Mouse (Mus musculus) liver, embryonic 14.5 days (tissue): ENCODE data around the gene Ccdc32. TPM values are rescaled to one million over a fixed set of nuclear protein-coding genes. Genes with fewer than 3 reads are reported as not detected.

Experiments
- ATAC-seq: fragments of 200-750 bp; cut with Nextera tagmentation; 2 replicates; pipeline ENCODE4 v1.8.0; 2017; ENCODE audit warnings: moderate number of reproducible peaks, mild to moderate bottlenecking, moderate library complexity; ENCODE audit not compliant: insufficient read depth
- DNase-seq, 3 experiments: peaks; one replicate each; pipeline ENCODE4 v3.0.0-alpha.2; 2012 to 2013; ENCODE audit warnings: low read depth in 3 of 3, low spot score in 3 of 3
- H3K27ac ChIP-seq: fragments of 300-500 bp; sonication (generic); 2 replicates; pipeline ENCODE4 v1.5.1; 2014; ENCODE audit warnings: moderate library complexity, mild to moderate bottlenecking, control low read depth, inconsistent platforms
- H3K27me3 ChIP-seq: fragments of 300-500 bp; sonication (generic); 2 replicates; pipeline ENCODE4 v1.6.1; 2014; ENCODE audit warnings: mild to moderate bottlenecking, low read length, moderate library complexity; ENCODE audit not compliant: control insufficient read depth, insufficient read depth
- H3K36me3 ChIP-seq: fragments of 300-500 bp; sonication (generic); replicated peaks from 2 replicates; pipeline ENCODE4 v1.6.1; 2014; ENCODE audit warnings: low read depth; ENCODE audit not compliant: control insufficient read depth, insufficient read depth
- H3K4me1 ChIP-seq, 2 experiments: fragments of 200-500 bp in 1 of 2; fragments of 300-500 bp in 1 of 2; sonication (generic) in 1 of 2; replicated peaks; 2 replicates each; pipeline ENCODE4 v1.6.1; 2012 to 2014; ENCODE audit warnings: antibody characterized with exemption in 1 of 2, inconsistent platforms in 1 of 2, low read length in 1 of 2; ENCODE audit not compliant: control insufficient read depth in 2 of 2, insufficient read depth in 2 of 2
- H3K4me2 ChIP-seq: fragments of 300-500 bp; sonication (generic); 2 replicates; pipeline ENCODE4 v1.6.1; 2014; ENCODE audit warnings: low read depth, mild to moderate bottlenecking, control low read depth, moderate library complexity
- H3K4me3 ChIP-seq, 2 experiments: fragments of 200-500 bp in 1 of 2; fragments of 300-500 bp in 1 of 2; sonication (generic) in 1 of 2; 2 replicates each; pipeline ENCODE4 v1.5.1; 2012 to 2014; ENCODE audit warnings: low read depth in 2 of 2, low read length in 2 of 2, mild to moderate bottlenecking in 2 of 2, control low read depth in 1 of 2, inconsistent platforms in 1 of 2, moderate library complexity in 1 of 2; ENCODE audit not compliant: insufficient read depth in 1 of 2
- H3K9ac ChIP-seq: fragments of 300-500 bp; sonication (generic); replicated peaks from 2 replicates; pipeline ENCODE4 v1.6.1; 2014; ENCODE audit warnings: mild to moderate bottlenecking, control low read depth, moderate library complexity
- H3K9me3 ChIP-seq: fragments of 300-500 bp; sonication (generic); 2 replicates; pipeline ENCODE4 v1.6.1; 2016; ENCODE audit warnings: low read length, mixed read lengths; ENCODE audit not compliant: control insufficient read depth
- CTCF ChIP-seq: IDR thresholded peaks from 2 replicates; pipeline ENCODE4 v1.5.1; 2016; ENCODE audit warnings: antibody characterized with exemption, low read depth, control low read depth
- EP300 ChIP-seq: IDR thresholded peaks from 2 replicates; pipeline ENCODE4 v1.6.1; 2016; ENCODE audit warnings: antibody characterized with exemption, low read depth
- WGBS: fragments of 180-500 bp; shearing (Covaris S2); extraction: QIAGEN DNeasy Blood & Tissue Kit; methylation state at CpG from one replicate; pipeline ENCODE4 v1.1.7; 2014; ENCODE audit not compliant: insufficient replicate concordance; 5-methylcytosine and 5-hydroxymethylcytosine counted together
- polyA plus RNA-seq, 2 experiments: library from polyadenylated mRNA; depleted of rRNA in 1 of 2; stranded (reverse) in 1 of 2; unstranded in 1 of 2; fragments of >200 nt; fragmentation: Nextera tagmentation in 1 of 2; extraction: Ambion mirVana in 1 of 2; gene quantifications; 2 replicates each; pipeline versions ENCODE4 v1.2.1 to v1.2.3; 2012 to 2014

The Ccdc32 gene
- polyA plus RNA-seq, 2 experiments = 6.9 to 12.6 TPM

DNA sequence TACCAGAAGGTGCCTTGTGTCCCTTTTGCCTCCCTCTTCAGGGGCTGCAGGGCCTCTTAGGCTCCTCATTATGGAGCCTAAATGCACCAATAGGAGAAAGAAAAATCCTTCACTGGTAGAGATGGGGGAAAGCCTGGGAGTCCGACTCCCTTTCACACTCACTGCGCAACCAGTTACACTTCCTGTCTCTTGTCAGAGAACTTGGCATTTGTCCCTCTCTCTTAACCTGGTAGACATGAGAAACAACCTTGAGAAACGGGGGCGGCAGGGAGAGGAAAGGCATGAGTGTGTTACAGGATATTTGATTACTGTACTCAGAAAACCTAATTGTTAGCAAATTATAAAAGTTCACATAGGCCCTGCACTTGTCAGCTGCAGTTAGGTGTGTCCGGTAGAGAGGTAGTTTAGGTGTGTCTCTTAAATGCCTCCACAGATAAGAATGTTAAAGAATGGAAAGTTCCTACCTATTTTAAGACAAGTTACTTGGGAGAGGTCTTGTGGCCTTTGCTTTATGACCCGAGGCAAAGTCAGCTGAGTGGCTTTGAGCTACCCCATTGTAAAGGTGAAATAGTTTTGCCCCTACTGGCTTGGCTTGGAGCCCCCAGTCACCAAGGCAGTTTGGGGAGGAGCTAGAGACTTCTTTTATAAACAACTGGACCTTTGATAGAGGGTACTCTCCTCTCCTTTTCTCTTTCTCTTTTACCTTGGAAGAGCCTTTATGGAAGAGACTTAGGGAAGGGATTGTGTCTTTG, 30.9 kb downstream of the Ccdc32 start:
- no peak overlapping the region for H3K4me3 ChIP-seq
- DNase-seq (no peak), ATAC-seq (no peak)
- H3K9me3 ChIP-seq = no peaks in the 10 kb centered on the region
- H3K36me3 ChIP-seq = no peaks in the 10 kb centered on the region
- no peak overlapping the region for H3K4me2 ChIP-seq
- no peak for TF ChIP-seq EP300
- no peak for TF ChIP-seq CTCF
- H3K4me1 ChIP-seq = no peaks in the 10 kb centered on the region
- H3K27ac ChIP-seq = no peak overlapping the region
- 48% methylated on average over 6 of the region's 6 CpGs for WGBS
- H3K27me3 ChIP-seq = peaks cover 12% of the 10 kb centered on the region
- H3K9ac ChIP-seq = no peak overlapping the region

DNA sequence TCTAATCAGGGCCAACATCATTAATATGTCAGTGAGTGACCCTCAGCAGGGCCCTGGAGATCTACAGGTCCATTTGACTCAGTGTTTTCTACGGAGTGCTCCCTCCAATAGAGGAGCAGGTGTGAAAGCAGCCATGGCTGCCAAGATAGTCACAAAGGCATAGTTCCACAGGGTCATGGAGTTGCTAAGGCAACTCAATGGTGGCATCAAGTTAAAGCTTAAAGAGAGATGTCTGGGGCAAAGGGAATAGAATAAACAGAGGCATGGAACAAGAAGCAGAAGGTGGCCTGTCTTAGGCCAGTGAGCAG, 32.4 kb downstream of the Ccdc32 start:
- Histone ChIP-seq H3K9me3 (no peaks in the 10 kb centered on the region), H3K9ac (no peak overlapping the region), H3K27me3 (peaks cover 12% of the 10 kb centered on the region), H3K36me3 (no peaks in the 10 kb centered on the region), H3K4me3 (no peak overlapping the region), H3K4me2 (no peak overlapping the region), H3K27ac (no peak overlapping the region), H3K4me1 (no peaks in the 10 kb centered on the region)
- no peak for DNase-seq
- WGBS = 57% methylated on average over 1 of the region's 1 CpGs
- TF ChIP-seq CTCF = no peak
- TF ChIP-seq EP300 = no peak
- ATAC-seq = no peak

DNA sequence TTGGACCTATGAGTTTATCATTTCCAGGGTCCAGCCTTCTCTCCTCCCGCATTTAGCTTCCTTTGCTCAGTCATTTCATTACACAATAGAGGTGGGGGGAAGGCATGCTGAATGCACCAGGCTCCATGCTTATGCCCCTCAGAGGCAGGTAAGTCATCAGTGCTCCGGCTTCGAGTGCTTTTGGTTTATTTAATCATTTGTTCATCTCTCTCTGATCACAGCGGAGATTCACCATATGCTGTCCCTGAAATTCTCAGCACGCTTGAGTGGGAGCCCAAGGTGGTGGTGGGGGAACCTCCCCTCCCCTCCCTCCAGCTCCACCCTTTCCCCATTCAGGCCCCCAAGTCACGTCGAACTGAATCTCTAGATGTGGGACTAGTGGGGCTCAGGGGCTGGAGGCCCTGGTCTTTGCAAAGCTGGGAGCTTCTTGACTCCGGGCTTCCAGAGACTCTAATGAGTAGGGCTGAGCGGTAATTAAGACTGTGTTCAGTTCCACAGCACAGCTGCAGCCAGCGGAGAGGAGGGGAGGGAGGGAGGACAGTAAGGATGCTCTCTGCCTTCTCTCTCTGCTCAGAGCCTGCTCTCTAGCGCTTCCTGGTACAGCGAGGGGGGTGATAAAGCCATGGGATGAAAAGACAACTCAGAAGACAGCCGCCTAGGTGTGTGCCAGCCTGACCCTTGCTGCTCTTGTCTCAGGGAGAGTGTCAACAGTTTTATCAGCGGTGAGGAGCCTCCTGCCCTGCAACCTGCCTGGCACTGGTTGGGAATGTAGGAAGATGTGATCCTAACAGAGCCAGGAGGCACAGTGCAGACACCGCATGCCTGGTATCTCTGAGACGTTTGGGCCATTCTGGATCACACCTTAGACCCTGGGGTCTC, 33.0 kb downstream of the Ccdc32 start:
- no peak overlapping the region for H3K4me3 ChIP-seq
- ATAC-seq = no peak

DNA sequence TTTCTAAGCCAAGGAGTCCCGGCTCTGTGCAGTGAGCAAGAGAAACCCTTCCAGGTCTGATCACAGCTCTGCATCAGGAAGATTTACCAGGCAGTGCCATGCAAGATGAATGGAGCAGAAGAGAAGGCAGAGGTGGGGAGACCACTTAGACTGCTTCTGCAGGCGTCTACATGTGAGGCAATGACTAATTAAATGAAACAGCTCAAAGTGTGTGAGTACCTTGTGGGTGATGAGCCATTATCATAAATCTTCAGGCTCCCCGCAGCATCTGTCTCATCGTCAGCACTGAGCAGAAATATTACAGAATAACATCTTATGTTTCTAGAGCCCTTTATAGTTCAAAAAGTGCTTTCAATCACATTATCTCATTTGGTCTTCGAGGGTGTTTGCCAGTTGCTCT, 33.7 kb downstream of the Ccdc32 start:
- Histone ChIP-seq H3K4me2 (no peak overlapping the region), H3K36me3 (no peaks in the 10 kb centered on the region), H3K27me3 (peaks cover 12% of the 10 kb centered on the region), H3K4me1 (no peaks in the 10 kb centered on the region), H3K27ac (no peak overlapping the region), H3K9me3 (no peaks in the 10 kb centered on the region), H3K4me3 (no peak overlapping the region), H3K9ac (no peak overlapping the region)
- WGBS = 53% methylated on average over 5 of the region's 5 CpGs
- no peak for ATAC-seq
- TF ChIP-seq CTCF = no peak
- TF ChIP-seq EP300 = no peak
- no peak for DNase-seq

More for the DNA sequence above, 33.0 kb downstream of the Ccdc32 start:
- no peak overlapping the region for H3K27ac ChIP-seq
- no peaks in the 10 kb centered on the region for H3K4me1 ChIP-seq
- H3K4me2 ChIP-seq = no peak overlapping the region
- H3K27me3 ChIP-seq = peaks cover 12% of the 10 kb centered on the region
- H3K9ac ChIP-seq = no peak overlapping the region
- no peaks in the 10 kb centered on the region for H3K36me3 ChIP-seq
- DNase-seq = no peak
- WGBS = 48% methylated on average over 16 of the region's 16 CpGs
- no peak for TF ChIP-seq EP300
- no peak for TF ChIP-seq CTCF
- H3K9me3 ChIP-seq = no peaks in the 10 kb centered on the region

DNA sequence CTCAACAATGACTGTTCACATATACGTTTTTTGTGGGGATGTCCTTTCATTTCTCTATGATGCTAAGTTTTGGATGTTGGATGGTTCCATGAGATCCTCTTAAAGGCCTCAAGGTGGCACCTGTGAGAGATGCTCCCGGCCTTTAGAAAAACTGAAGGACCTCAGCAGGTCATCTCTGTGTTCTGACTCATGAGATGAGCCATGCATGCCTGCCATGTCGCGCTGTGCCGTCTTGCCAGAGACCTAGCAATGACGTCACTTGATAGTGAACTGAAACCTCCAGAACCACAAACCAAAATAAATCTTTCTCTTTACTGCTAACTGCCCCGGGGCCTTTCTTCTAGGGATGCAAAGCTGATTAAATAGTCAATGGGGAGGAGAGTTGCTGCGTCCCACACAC, 45.4 kb downstream of the Ccdc32 start:
- H3K36me3 ChIP-seq = no peaks in the 10 kb centered on the region
- no peak overlapping the region for H3K9ac ChIP-seq
- H3K9me3 ChIP-seq = no peaks in the 10 kb centered on the region
- H3K4me1 ChIP-seq = no peaks in the 10 kb centered on the region
- no peak for DNase-seq
- 52% methylated on average over 8 of the region's 8 CpGs for WGBS
- H3K4me3 ChIP-seq = no peak overlapping the region
- ATAC-seq = no peak
- peak; percentile 25; the same call in 1 of the 2 replicates for TF ChIP-seq CTCF
- TF ChIP-seq EP300 = no peak
- H3K27me3 ChIP-seq = no peaks in the 10 kb centered on the region; the same call in 1 of the 2 replicates
- H3K27ac ChIP-seq = no peak overlapping the region
- H3K4me2 ChIP-seq = no peak overlapping the region
